Mouse (Mus musculus) lung, embryonic 14.5 days (tissue): Measurements from ENCODE around the gene Stard13. TPM values are rescaled to one million over a fixed set of nuclear protein-coding genes. Genes with fewer than 3 reads are reported as not detected.

Source experiments
- ATAC-seq: fragments of 200-750 bp; cut with Nextera tagmentation; 2 replicates; pipeline ENCODE4 v1.8.0; 2017; ENCODE audit warnings: mild to moderate bottlenecking, moderate TSS enrichment, moderate library complexity; ENCODE audit not compliant: insufficient read depth
- DNase-seq: peaks from one replicate; pipeline ENCODE4 v3.0.0-alpha.2; 2015
- H3K27ac ChIP-seq: fragments of 300-500 bp; sonication (generic); 2 replicates; pipeline ENCODE4 v1.5.1; 2014; ENCODE audit warnings: low read depth, mild to moderate bottlenecking, moderate library complexity
- H3K27me3 ChIP-seq: fragments of 300-500 bp; sonication (generic); 2 replicates; pipeline ENCODE4 v1.6.1; 2014; ENCODE audit warnings: low read length, control low read depth; ENCODE audit not compliant: insufficient read depth
- H3K36me3 ChIP-seq: fragments of 300-500 bp; sonication (generic); 2 replicates; pipeline ENCODE4 v1.6.1; 2014; ENCODE audit warnings: control low read depth; ENCODE audit not compliant: insufficient read depth
- H3K4me1 ChIP-seq: fragments of 300-500 bp; sonication (generic); 2 replicates; pipeline ENCODE4 v1.6.1; 2014; ENCODE audit warnings: antibody characterized with exemption, control low read depth; ENCODE audit not compliant: insufficient read depth
- H3K4me2 ChIP-seq: fragments of 300-500 bp; sonication (generic); 2 replicates; pipeline ENCODE4 v1.6.1; 2014; ENCODE audit warnings: mild to moderate bottlenecking
- H3K4me3 ChIP-seq: fragments of 300-500 bp; sonication (generic); 2 replicates; pipeline ENCODE4 v1.5.1; 2014; ENCODE audit warnings: low read depth, low read length
- H3K9ac ChIP-seq: fragments of 300-500 bp; sonication (generic); 2 replicates; pipeline ENCODE4 v1.6.1; 2014
- H3K9me3 ChIP-seq: fragments of 300-500 bp; sonication (generic); 2 replicates; pipeline ENCODE4 v1.6.1; 2016; ENCODE audit warnings: low read depth, low read length, control low read depth
- CTCF ChIP-seq: IDR thresholded peaks from 2 replicates; pipeline ENCODE4 v1.5.1; 2016; ENCODE audit warnings: antibody characterized with exemption, low read depth
- WGBS: fragments of 180-500 bp; shearing (Covaris S2); extraction: QIAGEN DNeasy Blood & Tissue Kit; methylation state at CpG from one replicate; pipeline ENCODE4 v1.1.7; 2014; 5-methylcytosine and 5-hydroxymethylcytosine counted together
- polyA plus RNA-seq: library from polyadenylated mRNA; unstranded; fragments of >200 nt; fragmentation: Nextera tagmentation; extraction: Ambion mirVana; gene quantifications from 2 replicates; pipeline ENCODE4 v1.2.1, GENCODE M21; 2014

The Stard13 gene
- polyA plus RNA-seq, 1 experiment from 2014 or later: 14.5 TPM

GRCm38 (mm10) chr5:151246287-151246686 is 12.7 kb upstream of the Stard13 start:
- ATAC-seq: no peak
- 74% methylated on average over 2 of the region's 2 CpGs for WGBS
- Histone ChIP-seq H3K4me1 (0 out of 2 replicates have a peak, but pooled peaks cover 3% of the 10 kb centered on the region), H3K4me3 (no peak overlapping the region), H3K9me3 (no peaks in the 10 kb centered on the region), H3K36me3 (no peaks in the 10 kb centered on the region), H3K9ac (no peak overlapping the region), H3K27me3 (no peaks in the 10 kb centered on the region), H3K4me2 (no peak overlapping the region), H3K27ac (no peak overlapping the region)
- no peak for TF ChIP-seq CTCF
- peak; percentile 26 for DNase-seq

GRCm38 (mm10) chr5:151245571-151245970 is 11.9 kb upstream of the Stard13 start:
- no peak for ATAC-seq

GRCm38 (mm10) chr5:151238730-151239129 is 5.1 kb upstream of the Stard13 start:
- Histone ChIP-seq H3K27me3 (no peaks in the 10 kb centered on the region), H3K9me3 (no peaks in the 10 kb centered on the region), H3K27ac (no peak overlapping the region), H3K9ac (no peak overlapping the region), H3K4me2 (no peak overlapping the region), H3K36me3 (no peaks in the 10 kb centered on the region), H3K4me1 (no peaks in the 10 kb centered on the region), H3K4me3 (no peak overlapping the region)
- no peak for TF ChIP-seq CTCF
- 60% methylated on average over 9 of the region's 9 CpGs for WGBS
- DNase-seq (no peak), ATAC-seq (no peak)

More at GRCm38 (mm10) chr5:151245571-151245970, 11.9 kb upstream of the Stard13 start:
- WGBS: 69% methylated on average over 5 of the region's 5 CpGs
- DNase-seq: no peak
- no peaks in the 10 kb centered on the region for H3K9me3 ChIP-seq
- no peak overlapping the region for H3K27ac ChIP-seq
- H3K36me3 ChIP-seq: no peaks in the 10 kb centered on the region
- no peaks in the 10 kb centered on the region for H3K27me3 ChIP-seq
- no peak overlapping the region for H3K9ac ChIP-seq
- no peak overlapping the region for H3K4me2 ChIP-seq
- H3K4me3 ChIP-seq: no peak overlapping the region
- no peak for TF ChIP-seq CTCF
- 0 out of 2 replicates have a peak, but pooled peaks cover 3% of the 10 kb centered on the region for H3K4me1 ChIP-seq

- ATAC-seq: no peak
- DNase-seq: no peak
- Histone ChIP-seq H3K4me3 (no peak overlapping the region), H3K27ac (no peak overlapping the region), H3K4me2 (no peak overlapping the region), H3K27me3 (peaks cover 6% of the 10 kb centered on the region; the same call in 1 of the 2 replicates), H3K4me1 (peaks cover 5% of the 10 kb centered on the region), H3K36me3 (no peaks in the 10 kb centered on the region), H3K9me3 (no peaks in the 10 kb centered on the region), H3K9ac (no peak overlapping the region)
- WGBS: 77% methylated on average over 5 of the region's 5 CpGs
- TF ChIP-seq CTCF: no peak
Observed at GRCm38 (mm10) chr5:151236411-151236810, 2.8 kb upstream of the Stard13 start.

GRCm38 (mm10) chr5:151232576-151233299 is 898 bp downstream of the Stard13 start:
- H3K36me3 ChIP-seq: no peaks in the 10 kb centered on the region
- H3K4me3 ChIP-seq: peak overlapping the region; percentile 63
- DNase-seq (no peak), ATAC-seq (0 out of 2 replicates have a peak, but pooled peaks have one; percentile 2)
- H3K9me3 ChIP-seq: no peaks in the 10 kb centered on the region
- no peak overlapping the region for H3K27ac ChIP-seq
- peak overlapping the region; percentile 97 for H3K4me2 ChIP-seq
- TF ChIP-seq CTCF: no peak
- H3K9ac ChIP-seq: peak overlapping the region; percentile 74
- WGBS: 13% methylated on average over 11 of the region's 13 CpGs
- H3K27me3 ChIP-seq: peaks cover 6% of the 10 kb centered on the region; the same call in 1 of the 2 replicates
- peaks cover 5% of the 10 kb centered on the region for H3K4me1 ChIP-seq

- Histone ChIP-seq H3K27me3 (peaks cover 6% of the 10 kb centered on the region; the same call in 1 of the 2 replicates), H3K27ac (no peak overlapping the region), H3K4me2 (0 out of 2 replicates have a peak overlapping the region, but pooled peaks have one; percentile 1), H3K9me3 (no peaks in the 10 kb centered on the region), H3K36me3 (no peaks in the 10 kb centered on the region), H3K4me1 (peaks cover 5% of the 10 kb centered on the region), H3K4me3 (no peak overlapping the region), H3K9ac (no peak overlapping the region)
- TF ChIP-seq CTCF: no peak
- DNase-seq: no peak
- 85% methylated on average over 7 of the region's 7 CpGs for WGBS
- no peak for ATAC-seq
Observed at GRCm38 (mm10) chr5:151231861-151232260, 1.8 kb downstream of the Stard13 start.

- no peak for ATAC-seq
- Histone ChIP-seq H3K4me3 (no peak overlapping the region), H3K9me3 (no peaks in the 10 kb centered on the region), H3K27me3 (peaks cover 6% of the 10 kb centered on the region; the same call in 1 of the 2 replicates), H3K4me2 (no peak overlapping the region), H3K27ac (no peak overlapping the region), H3K4me1 (peaks cover 5% of the 10 kb centered on the region), H3K9ac (no peak overlapping the region), H3K36me3 (no peaks in the 10 kb centered on the region)
- TF ChIP-seq CTCF: no peak
- WGBS: 75% methylated on average over 4 of the region's 4 CpGs
- DNase-seq: no peak
Observed at GRCm38 (mm10) chr5:151231411-151231810, 2.2 kb downstream of the Stard13 start.
